Mouse (Mus musculus) thymus, postnatal 14 days (tissue): ENCODE measurements around the gene Fam102a.
A peak's percentile ranks its signal among the peaks of the same experiment; 100 is the strongest.

ENCODE experiments used
- DNase-seq: peaks from one replicate; pipeline ENCODE4 v3.0.0; 2021

Fam102a gene

DNA sequence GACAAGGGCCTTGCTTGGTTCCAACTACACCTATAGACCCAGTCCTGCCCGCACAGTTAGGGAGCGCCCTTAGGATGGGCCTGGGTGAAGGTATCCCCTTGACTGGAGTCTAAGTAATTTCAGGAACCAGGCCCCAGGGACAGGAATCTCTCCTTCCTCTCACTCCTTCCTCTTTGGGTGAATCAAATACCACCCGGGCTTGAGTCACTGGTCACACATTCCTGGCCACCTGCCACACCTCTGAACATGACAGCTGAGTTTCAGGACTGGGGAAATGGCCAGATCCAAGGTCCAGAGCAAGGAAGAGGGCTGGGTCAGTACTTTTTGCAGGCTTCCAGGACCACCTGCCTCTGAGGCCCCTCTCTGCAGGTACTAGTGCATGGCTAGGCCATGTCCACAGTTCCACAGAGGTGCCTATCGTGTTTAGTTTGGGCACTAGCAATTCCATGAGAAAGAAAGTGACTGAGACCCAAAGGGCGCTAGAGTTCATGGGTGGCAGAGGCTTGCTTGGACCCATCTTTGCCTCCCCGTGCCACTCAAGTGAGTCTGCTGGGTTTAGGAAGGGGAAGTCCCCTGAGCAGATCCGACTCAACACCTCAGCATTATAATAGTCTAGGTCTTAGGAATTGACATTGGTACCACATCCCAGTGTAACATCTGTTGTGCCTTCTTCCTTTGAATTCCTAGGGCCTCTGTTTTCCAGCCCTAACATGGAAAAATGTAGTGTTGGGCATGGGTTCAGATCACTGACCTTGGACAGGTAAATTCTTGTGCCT, 13.0 kb downstream of the Fam102a start:
- no peak for DNase-seq

DNA sequence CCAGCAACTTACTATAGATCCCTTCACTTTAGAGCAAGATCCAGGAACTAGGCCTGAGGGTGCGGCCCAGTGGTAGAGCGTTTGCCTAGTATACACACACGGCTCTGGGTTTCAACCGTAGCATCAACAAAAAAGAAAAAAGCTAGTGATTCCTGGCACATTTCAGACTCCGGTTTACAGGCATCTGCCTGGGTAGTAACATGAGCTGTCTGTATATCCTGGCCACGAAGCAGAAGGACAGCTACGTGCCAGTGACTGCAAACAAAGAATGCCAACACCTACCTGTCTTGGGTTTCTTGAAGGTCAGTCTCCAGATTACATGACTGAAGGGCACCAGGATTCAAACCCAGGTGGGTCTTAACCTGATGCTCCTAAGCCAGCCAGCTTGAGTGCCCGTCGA, 14.0 kb downstream of the Fam102a start:
- DNase-seq: no peak

DNA sequence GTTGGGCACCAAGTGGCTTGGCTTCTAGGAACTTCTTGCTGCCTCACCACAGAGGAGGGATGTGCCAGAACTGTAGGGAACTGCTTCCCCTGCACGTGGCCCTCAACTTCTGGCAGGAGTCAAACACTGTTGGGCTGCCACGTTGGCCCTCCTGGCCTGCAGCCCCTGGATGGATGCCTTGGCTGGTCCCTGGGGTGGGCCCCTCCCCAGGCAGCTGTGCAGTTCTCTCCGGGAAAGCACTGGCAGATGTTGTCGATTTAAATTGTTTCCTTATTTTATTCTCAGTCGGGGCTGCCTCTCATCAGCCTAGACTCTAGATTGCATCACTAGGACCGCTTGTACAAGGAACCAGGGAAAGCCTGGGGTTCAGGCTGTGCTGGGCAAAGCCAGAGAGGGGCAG, 14.6 kb downstream of the Fam102a start:
- DNase-seq: no peak

DNA sequence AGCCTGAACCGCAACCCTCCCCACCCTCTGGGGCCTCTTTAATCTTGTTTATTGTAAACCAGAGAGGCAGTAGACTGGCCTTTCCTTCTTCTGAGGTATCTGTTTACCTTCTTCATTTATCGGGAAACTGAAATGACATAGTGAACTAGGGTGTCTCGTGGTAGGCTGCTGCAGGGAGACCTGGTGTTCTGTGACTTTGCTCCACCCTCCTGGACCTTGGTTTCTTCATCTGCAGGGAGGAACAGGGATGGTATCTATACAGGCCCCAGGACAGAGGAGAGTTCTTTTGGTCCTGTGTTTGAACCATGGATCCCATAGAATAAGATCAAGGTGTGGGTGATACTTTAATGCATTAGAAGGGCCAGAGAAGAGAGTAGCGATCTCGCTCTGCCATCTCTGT, 16.1 kb downstream of the Fam102a start:
- no peak for DNase-seq

DNA sequence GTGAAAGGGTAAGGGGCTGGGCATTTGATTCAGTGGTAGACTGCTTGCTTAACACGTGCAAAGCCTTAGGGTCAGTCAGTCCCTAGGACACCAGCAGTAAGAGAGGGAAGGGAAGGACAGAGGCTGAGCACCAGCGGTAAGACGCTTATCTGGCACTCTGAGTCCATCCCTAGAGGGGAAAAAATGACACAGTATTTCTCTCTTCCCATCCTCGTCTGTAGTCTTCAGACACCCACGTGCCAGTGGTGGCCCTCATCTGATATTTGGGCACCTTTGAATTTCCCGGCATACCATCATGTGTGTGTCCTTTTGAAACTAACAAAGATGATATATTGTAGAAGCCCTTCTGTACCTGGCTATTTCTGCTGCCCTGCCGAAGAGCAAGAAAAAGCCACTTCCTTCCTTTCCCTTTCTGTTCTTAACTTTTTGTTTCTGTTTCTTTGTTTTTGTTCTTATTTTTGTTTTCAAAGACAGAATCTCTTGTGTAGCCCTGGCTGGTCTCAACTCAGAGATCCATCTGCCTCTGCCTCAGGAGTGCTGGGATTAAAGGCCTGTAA, 18.5 kb downstream of the Fam102a start:
- DNase-seq: no peak

DNA sequence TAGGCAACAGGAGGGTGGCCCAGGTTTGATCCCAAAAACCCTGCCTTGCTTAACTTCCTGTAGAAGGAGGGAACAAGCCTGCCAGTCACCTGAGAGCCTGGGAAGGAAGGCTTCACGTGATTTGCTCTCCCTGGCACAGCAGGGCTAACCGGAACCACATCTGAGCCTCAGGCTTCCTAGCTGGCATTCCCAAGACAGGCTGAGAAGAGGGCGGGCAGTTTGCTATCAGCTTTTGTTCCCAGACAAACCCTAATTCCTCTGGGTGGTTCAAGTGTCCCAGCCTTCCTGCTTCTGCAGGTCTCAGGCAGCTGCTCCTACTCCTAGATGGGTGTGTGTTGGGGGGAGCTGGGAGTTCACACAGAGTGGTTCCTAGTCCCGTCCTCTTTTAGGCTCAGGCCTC, 20.4 kb downstream of the Fam102a start:
- DNase-seq: no peak

DNA sequence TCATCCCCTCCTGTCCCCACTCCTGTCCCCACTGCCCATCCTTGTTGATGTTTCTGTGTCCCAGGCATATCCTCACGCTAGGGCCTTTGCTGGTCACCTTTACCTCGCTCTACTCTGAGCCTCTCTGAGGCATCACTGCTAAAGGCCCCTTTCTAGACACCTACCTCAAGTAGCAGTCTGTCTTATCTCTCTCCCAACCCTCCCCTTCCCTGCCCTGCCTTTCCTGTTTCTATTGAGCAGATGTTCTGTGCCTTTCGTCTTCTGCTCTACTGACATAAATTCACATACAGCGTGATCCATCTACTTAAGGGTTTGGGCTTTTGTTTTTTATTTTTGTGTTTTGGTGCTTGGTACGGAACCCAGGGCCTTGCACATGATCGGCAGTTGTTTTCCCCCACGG, 20.9 kb downstream of the Fam102a start:
- peak; percentile 59 for DNase-seq

DNA sequence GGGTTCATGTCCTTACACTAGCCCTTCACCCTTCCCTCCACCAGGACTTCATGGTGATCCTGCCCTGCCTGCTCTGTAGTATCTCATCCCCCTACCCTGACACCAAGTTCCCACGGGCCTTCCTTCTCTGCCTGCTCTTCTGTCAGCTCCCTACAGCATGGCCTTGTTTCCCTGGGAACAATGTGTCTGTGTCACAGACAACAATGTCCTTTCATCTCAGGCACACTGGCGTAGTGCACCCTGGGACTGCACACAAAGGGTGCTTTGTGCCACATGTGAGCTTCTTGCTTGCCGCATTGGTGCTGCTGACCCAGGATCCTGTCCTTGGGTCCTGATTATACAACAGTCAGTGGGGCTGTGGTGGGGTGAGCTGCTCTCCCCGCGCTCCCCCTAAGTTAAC, 24.4 kb downstream of the Fam102a start:
- no peak for DNase-seq

DNA sequence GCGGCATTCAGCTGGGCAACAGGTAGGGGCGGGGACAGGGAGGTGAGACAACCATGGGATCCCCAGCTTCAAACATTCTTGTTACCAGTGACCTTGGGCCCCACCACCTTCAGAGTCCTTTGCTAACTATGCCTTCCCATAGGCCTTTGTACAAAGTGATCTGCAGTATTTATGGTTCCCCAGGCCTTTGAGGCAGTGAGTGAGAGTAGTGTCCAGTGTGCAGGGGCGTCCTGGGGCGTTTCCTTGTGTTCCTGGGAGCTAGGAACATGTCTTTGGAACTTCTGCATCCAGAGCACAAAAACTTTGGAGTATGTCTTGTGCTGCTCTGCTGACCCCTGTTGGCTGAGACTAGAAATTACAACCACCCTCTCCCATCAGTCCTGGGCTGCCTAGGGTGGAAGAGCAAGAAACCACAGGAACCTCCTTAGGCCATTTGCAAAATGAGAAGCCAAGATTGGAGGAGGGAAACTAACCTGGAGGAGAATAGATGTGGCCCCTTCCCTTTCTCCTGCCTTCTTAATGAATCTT, 31.5 kb downstream of the Fam102a start:
- DNase-seq: peak; percentile 75

DNA sequence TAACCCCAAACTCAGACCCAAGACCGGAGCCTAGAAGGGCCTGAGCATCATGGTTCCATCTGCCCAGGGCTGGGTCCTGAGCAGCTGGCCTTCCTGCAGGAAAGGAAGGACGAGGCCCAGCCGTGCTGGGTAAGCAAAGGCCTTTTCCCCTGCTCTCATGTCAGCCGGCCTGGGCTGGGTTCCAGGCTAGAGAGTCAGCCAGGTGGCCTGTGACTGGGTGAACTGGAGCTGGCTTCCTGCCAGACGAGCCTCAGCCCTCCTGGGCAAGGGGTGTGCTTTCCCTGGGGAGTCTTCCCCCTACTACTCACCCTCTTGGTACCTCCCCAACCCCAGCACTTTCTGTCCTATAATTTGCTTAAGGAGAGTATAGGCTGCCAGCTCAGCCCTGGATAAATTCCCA, 33.0 kb downstream of the Fam102a start:
- DNase-seq: no peak

DNA sequence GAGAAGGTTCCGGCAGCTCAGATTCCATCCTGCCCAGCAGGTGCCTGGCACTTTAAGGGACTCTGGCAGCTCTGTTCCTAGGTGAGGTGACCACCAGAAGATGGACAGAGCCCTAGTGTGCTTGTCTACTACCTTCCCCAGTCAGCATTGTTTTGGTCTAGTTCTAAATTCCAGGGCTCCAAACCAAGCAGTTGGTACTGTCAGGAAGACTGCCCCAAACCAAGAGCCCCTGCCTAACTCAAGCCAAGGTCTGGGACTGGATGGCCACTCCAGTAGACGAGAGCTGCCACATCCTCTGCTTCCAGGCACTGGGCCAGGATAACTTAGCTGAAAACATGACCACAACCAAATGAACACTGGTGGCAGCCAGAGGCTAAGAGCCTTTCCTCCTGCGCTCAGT, 33.8 kb downstream of the Fam102a start:
- DNase-seq: no peak

DNA sequence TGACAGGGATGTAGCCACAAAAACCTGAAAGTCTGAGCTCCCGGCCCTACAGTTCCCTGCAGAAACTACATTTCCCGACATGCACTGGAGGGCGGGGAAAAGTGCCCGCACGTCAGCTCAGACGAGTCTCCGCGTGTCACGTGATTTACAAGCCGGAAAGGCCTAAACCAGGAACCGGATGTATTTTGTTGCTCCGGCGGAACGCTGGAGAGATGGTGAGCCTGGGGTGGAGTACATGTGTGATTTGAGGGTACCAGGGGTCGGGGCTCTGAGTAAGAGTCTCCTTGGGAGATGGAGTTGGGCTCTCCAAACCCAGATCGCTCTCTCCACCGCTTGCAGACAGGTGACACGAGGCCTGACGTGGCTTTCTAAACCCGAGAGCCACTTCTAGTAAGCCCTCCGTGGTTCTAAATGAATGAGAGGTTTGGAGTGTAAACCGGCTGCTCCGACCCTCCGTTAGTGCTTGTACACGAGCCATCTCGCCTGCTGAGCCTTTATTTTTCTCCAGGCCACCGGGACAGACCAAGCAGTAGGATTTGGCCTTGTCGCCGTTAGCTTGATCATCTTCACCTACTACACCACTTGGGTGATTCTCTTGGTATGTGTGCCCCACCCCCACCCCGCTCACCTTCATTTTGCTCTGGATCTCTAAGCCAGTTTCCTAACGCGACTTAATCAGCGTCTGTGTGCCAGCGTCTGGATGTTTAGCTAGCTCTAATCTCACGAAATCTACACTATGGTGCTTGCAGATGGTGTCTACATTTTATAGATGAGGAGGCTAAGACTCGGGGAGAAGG, 35.8 kb downstream of the Fam102a start, which contains the start of gene Dpm2:
Dpm2 (plus strand) TSS at position 161 of the 797 bp plus-strand sequence.
- DNase-seq: peak; percentile 92

DNA sequence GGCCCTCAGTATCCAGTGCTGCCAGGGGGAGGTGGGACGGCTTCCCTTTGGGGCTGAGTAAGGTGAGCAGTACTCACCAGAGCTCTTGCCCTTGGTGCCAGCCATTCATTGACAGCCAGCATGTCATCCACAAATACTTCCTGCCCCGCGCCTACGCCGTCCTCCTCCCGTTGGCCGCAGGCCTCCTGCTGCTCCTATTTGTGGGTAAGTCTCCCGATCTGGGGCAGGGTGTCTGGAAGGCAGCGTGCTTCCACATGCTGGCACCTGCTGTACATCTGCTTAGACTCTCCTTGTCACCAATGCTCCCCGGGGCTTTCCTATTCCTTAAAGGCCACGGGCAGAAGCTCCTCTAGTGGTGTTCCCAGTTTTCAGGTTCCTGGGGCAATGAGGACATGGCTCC, 37.1 kb downstream of the Fam102a start:
- DNase-seq: no peak

DNA sequence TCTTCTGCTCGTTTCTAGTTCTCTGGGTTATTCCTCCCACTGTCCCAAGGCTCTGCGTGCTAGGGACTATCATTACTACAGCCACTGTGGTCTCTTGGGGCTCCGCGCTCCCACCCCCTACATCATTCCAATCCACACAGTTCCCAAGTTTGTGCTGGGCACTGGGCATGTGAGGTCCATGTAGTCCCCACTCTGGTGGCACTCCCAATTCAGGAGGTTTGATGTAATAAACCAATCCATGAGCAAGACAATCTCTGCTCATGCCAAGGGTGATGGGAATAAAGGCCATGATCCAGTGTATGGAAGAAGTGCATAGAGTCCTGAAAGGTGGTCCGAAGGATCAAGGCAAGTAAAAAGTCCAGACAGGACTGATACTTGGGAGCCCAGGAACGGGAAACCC, 39.4 kb downstream of the Fam102a start, which contains the start of gene Pip5kl1:
Pip5kl1 (plus strand) TSS at position 301 of the 400 bp plus-strand sequence.
- no peak for DNase-seq

DNA sequence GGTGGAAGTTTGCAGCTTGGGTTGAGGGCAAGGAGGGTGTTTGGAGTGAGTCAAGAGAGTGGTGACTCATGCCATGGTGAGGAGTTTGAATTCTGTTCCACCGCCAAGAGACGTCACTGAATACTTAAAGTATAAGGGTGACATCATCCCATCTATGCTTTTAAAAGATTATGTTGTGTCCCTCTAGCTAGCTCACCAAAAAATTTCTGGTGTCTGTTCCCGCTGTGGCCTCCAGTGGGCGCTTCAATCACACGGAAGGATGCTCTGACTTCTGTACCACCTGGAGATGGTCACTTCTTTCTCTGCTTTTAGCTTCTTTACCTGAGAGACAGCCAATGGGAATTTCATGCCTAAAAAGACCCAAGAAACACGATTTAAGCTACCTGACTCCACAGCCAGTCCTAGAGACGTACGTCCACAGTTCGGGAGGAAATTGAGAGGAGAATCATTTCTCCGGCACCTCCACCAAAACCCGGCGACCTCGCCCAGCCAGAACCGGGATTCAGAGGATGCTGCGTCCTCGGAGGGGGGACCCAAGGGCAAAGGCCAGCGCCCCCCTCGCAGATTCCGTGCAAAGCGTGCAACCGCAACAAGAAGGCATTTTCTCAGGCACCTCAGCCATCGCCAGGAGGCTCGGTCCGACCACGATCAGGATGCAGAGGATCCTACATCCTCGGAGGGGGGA, 39.9 kb downstream of the Fam102a start:
- peak; percentile 72 for DNase-seq

DNA sequence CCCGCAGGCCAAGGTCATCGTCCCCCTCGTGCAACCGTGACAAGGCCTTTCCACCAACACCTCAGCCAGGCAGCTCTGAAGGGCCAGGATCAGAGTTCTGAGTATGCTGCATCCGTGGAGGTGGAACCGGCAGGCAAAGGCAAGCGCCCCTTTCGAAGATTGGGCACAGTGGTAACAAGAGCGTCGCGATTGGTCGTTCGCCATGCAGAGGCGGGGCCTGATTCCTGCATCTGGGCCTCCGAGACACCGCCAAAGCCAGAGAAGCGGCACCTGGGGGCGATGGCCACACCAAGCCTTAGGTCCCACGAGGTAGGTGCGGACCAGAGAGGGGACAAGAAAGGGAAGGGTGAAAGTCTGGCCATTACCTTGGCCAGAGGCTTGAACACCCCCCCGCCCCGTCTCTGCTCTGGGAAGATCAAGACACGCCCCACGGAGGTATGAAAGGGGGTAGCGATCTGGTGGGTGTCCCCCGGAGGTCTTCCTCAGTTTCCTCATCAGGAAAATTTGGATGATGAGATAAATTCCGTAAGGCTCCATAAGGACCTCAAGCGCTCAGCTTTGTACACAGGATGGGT, 40.5 kb downstream of the Fam102a start, which contains the start of gene 9430097D07Rik:
9430097D07Rik (minus strand) TSS at position 99 of the 575 bp plus-strand sequence.
- peak; percentile 74 for DNase-seq

DNA sequence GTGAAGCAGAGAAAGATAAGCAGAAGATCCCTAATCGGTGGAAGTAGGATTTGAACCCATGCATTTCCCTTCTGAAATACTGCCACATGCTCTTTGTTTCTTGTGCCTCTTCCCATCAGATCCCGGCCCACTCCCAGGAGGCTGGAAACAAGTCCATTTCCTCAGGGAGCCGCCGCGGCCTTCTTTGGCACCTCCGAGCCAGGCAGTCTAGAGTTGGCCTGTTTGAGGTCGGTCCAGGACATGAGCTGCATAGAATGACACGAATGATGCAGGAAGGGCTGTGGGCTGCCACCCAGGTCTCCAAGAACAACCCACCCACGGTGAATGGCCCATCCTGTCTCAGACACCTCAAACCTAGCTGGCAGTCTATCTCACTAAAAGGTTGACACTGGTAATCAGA, 41.4 kb downstream of the Fam102a start:
- no peak for DNase-seq

DNA sequence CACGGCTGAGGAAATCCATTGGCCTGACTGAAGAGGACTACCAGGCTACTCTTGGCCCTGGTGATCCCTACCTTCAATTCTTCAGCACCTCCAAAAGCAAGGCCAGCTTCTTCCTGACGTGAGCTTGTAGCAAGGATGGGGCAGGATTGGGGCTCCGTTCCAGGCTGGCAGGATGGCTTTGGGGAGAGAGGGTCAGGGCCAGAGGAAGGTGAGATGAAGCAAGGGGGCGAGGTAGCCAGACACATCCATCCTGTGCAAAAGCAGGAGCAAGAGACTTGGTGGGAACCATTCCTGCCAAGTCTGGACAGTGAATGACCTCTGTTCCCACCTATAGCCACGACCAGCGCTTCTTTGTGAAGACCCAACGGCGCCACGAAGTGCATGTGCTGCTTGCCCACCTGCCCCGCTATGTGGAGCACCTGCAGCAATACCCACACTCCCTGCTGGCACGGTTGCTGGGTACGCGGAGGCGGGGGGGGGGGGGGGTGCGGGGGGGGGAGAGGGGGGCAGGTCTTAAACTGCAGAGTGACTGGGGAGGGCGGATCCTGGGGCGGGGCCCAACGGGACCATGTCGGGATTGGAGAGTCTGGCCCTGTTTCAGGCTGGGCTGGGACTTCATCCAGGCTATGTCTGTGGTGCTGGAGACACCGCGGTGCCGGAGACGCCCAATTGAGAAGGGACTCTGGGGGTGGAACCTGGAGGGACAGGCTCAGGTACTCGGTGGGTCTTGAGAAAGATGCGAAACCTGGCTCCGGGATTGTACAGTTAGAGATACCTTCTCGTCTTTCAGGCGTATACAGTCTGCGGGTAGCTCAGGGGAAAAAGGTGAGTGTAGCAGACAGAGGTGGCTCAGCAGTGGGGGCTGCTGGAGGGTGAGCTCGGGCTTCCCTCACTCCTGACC, 43.3 kb downstream of the Fam102a start:
- DNase-seq: no peak

DNA sequence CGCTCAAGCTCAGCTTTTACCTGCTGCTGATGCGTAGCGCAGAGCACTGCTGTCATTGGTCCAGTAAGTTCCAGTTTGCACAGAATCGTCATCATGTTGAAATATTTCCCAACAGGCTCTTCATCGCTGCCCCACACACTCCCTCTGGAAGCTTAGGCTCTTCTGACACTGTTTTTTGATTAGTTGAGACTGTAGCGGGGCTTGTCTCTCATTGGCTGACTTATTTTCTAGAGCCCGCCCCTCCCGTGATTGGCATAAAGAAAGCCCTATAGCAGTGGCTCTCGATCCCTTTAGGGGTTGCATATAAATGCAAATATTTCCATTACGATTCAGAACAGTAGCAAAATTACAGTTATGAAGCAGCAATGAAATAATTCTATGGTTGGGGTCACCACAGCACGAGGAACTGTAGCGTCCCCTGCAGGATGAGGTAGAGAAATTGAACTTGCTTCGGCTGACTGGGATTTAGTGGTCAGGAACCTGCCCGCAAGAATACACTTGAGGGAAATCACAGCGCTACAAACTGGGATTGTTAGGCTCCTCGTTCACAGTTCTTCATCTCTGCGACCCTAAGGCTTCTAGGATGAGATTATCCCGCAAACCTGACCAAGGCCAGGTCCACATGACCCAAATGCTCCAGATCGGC, 46.4 kb downstream of the Fam102a start:
- peak; percentile 33 for DNase-seq
